Mouse (Mus musculus) cerebellum, adult 2 months (tissue): ENCODE measurements around the gene Gm7029. TPM values are rescaled to one million over a fixed set of nuclear protein-coding genes. Genes with fewer than 3 reads are reported as not detected.

Experiments
- DNase-seq, 2 experiments: peaks; one replicate each; pipeline ENCODE4 v3.0.0; 2021
- H3K27ac ChIP-seq: fragments of 200-500 bp; 2 replicates; pipeline ENCODE4 v1.5.1; 2012; ENCODE audit warnings: low read length, control low read depth, inconsistent platforms; ENCODE audit not compliant: insufficient read depth
- H3K27me3 ChIP-seq: fragments of 200-500 bp; 2 replicates; pipeline ENCODE4 v1.6.1; 2012; ENCODE audit warnings: inconsistent platforms, mild to moderate bottlenecking, low read length, moderate library complexity; ENCODE audit not compliant: control insufficient read depth, insufficient read depth
- H3K4me1 ChIP-seq: fragments of 200-500 bp; 2 replicates; pipeline ENCODE4 v1.6.1; 2011; ENCODE audit warnings: low read length; ENCODE audit not compliant: control insufficient read depth, insufficient read depth
- H3K4me3 ChIP-seq: fragments of 200-500 bp; replicated peaks from 2 replicates; pipeline ENCODE3; 2011; ENCODE audit warnings: mild to moderate bottlenecking, low read depth, low read length, control low read depth; ENCODE audit not compliant: insufficient read depth
- CTCF ChIP-seq: fragments of 200-500 bp; IDR thresholded peaks from 2 replicates; pipeline ENCODE4 v1.5.1; 2011; ENCODE audit warnings: low read depth, mild to moderate bottlenecking, control low read depth, low read length, moderate library complexity, borderline replicate concordance; ENCODE audit not compliant: insufficient read depth
- POLR2A ChIP-seq: fragments of 200-500 bp; IDR thresholded peaks from 2 replicates; pipeline ENCODE4 v1.6.1; 2011; ENCODE audit warnings: low read length, control low read depth, borderline replicate concordance; ENCODE audit not compliant: insufficient read depth
- WGBS: fragments of 180-500 bp; shearing (Covaris S2); methylation state at CpG from one replicate; pipeline ENCODE4 v1.1.7; 2018; 5-methylcytosine and 5-hydroxymethylcytosine counted together
- polyA plus RNA-seq: library from polyadenylated mRNA; depleted of rRNA; stranded (reverse); fragments of >200 nt; gene quantifications from 2 replicates; pipeline ENCODE4 v1.2.3, GENCODE M21; 2012

Gene Gm7029
- polyA plus RNA-seq, 1 experiment: not detected

DNA sequence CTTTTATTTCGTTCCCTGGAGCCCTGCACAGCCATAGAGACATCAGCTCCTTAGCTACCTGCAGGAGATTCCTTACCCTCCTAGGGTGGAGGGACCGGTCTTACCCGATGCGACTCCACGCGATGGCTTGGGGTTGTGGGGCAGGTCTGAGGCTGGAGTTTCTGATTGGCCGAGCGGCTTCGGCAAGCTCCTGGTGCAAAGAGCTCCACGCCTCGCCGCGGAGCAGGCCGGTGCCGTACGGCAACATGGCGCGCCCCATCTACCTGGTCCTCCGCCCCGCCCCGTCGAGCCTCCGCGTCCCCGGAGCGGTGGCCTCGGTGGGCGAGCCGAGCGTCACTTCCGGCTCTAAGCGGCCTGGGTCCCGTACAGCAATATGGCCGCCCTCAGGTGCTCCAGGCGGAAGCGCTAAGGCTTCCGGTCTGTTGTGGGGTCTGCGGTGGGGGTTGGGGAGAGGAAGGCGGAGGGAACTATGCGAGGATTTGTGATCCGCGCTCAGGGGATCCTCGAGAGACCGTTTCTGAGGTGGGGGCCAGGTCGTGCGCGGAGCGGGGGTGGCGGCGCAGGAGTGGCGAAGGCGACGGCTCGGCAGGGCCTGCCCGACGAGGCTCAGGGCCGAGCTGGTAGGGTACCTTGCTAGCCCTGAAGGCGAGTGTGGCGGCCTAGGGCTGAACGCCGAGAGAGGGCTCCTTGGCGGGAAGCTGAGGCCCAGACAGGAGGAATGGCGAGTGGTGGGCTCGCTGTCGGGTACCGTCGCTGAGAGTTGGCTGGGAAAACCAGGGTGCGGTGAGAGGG lies 35.6 kb downstream of the Gm7029 start, which contains the start of gene Daxx:
Gene Daxx, plus strand, starts transcription at position 338 of the 792 bp plus-strand sequence.
- under 1% methylated on average over 67 of the region's 68 CpGs for WGBS
- peak within 1 kb of the TSS; percentile 86 for H3K4me3 ChIP-seq
- H3K27me3 ChIP-seq: no peaks in the 10 kb centered on the region
- H3K4me1 ChIP-seq: no peaks in the 10 kb centered on the region; the same call in 1 of the 2 replicates
- TF ChIP-seq CTCF: no peak
- peak; percentile 83; the same call in 1 of the 2 replicates for TF ChIP-seq POLR2A
- peak; percentile 98 to 100 for DNase-seq
- peak within 1 kb of the TSS; percentile 63 for H3K27ac ChIP-seq

DNA sequence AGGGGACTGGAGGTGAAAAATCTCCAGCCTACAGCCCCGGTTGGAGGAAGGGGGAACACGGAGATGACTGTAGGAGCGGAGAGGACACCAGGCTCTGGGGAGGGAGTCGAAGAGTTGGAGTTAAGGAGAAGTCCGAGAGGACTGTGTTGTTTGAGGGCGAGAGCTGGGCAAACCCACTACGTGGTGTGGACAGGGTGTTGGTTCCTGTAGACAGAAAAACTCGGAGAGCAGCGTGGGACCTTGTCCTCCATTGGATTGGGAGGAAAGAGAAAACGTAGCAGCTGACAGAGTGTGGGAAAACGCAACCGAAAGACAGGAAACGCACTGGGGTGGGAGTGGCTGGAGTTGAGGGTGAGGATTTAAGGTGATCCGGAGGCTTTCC lies 36.2 kb downstream of the Gm7029 start:
- Histone ChIP-seq H3K27ac (peak overlapping the region; percentile 63), H3K4me3 (peak overlapping the region; percentile 65), H3K27me3 (no peaks in the 10 kb centered on the region), H3K4me1 (no peaks in the 10 kb centered on the region; the same call in 1 of the 2 replicates)
- no peak for DNase-seq
- no peak for TF ChIP-seq CTCF
- under 1% methylated on average over 14 of the region's 14 CpGs for WGBS

DNA sequence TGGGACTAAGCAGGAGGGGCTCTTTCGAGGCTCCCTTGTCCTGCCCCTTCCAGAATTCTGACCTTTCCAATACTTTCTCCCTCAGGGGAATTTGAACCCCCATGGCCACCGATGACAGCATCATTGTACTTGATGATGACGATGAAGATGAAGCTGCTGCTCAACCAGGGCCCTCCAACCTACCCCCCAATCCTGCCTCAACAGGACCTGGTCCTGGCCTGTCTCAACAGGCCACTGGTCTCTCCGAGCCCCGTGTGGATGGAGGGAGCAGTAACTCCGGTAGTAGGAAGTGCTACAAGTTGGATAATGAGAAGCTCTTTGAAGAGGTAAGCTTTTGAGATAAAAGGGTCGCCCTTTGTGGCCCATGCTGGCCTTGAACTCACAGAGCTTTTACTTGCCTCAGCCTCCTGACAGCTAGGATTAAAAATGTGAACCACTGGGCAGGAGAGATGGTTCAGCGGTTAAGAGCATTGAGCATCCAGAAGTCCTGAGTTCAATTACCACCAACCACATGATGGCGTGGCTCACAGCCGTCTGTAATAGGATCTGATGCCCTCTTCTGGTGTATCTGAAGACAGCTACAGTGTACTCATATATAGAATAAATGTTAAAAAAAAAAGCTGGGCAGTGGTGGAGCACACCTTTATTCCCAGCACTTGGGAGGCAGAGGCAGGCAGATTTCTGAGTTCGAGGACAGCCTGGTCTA lies 36.9 kb downstream of the Gm7029 start:
- H3K4me3 ChIP-seq: no peak overlapping the region
- H3K27ac ChIP-seq: no peak overlapping the region
- TF ChIP-seq POLR2A: no peak
- TF ChIP-seq CTCF: 0 out of 2 replicates have a peak, but pooled peaks have one; percentile 2
- DNase-seq: no peak
- H3K27me3 ChIP-seq: no peaks in the 10 kb centered on the region
- H3K4me1 ChIP-seq: no peaks in the 10 kb centered on the region; the same call in 1 of the 2 replicates
- WGBS: 38% methylated on average over 11 of the region's 11 CpGs

GRCm38 (mm10) chr17:33911052-33911812 lies 37.6 kb downstream of the Gm7029 start:
- peak in 1 of 2 experiments; percentile 22 for DNase-seq
- 86% methylated on average over 31 of the region's 31 CpGs for WGBS
- Histone ChIP-seq H3K27me3 (no peaks in the 10 kb centered on the region), H3K27ac (no peak overlapping the region), H3K4me3 (no peak overlapping the region), H3K4me1 (no peaks in the 10 kb centered on the region; the same call in 1 of the 2 replicates)
- no peak for TF ChIP-seq POLR2A
- no peak for TF ChIP-seq CTCF

GRCm38 (mm10) chr17:33911813-33912414 lies 38.3 kb downstream of the Gm7029 start:
- Histone ChIP-seq H3K4me1 (peaks cover 2% of the 10 kb centered on the region), H3K4me3 (no peak overlapping the region), H3K27ac (no peak overlapping the region), H3K27me3 (no peaks in the 10 kb centered on the region)
- peak in 1 of 2 experiments; percentile 28 for DNase-seq
- TF ChIP-seq POLR2A (no peak), CTCF (no peak)
- 84% methylated on average over 28 of the region's 28 CpGs for WGBS

- WGBS: 75% methylated on average over 10 of the region's 10 CpGs
- peaks cover 7% of the 10 kb centered on the region for H3K4me1 ChIP-seq
- TF ChIP-seq CTCF (no peak), POLR2A (no peak)
Measured at GRCm38 (mm10) chr17:33913264-33913663, 39.6 kb downstream of the Gm7029 start.

DNA sequence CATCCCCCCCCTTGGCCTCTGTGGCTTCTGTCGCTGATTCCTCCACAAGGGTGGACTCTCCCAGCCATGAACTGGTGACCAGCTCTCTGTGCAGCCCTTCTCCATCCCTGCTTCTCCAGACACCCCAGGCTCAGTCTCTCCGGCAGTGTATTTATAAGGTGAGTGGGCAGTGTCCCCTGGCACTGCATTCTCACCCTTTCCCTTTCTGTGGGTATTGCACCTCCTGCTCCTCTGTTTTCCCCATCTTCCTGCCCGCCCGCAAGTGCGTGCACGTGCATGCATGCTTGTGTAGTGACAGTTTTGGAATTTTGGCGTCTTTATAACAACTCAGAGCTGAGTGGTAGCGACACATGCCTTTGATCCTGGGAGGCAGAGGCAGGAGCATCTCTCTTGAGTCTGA lies 40.3 kb downstream of the Gm7029 start:
- peaks cover 9% of the 10 kb centered on the region for H3K4me1 ChIP-seq

More at GRCm38 (mm10) chr17:33913264-33913663, 39.6 kb downstream of the Gm7029 start:
- Histone ChIP-seq H3K27ac (no peak overlapping the region), H3K27me3 (no peaks in the 10 kb centered on the region), H3K4me3 (no peak overlapping the region)
- DNase-seq: peak in 1 of 2 experiments; percentile 11

More for the DNA sequence above, 40.3 kb downstream of the Gm7029 start:
- Histone ChIP-seq H3K4me3 (no peak overlapping the region), H3K27ac (no peak overlapping the region), H3K27me3 (no peaks in the 10 kb centered on the region)
- DNase-seq: peak in 1 of 2 experiments; percentile 17
- TF ChIP-seq POLR2A: no peak
- TF ChIP-seq CTCF: no peak
- WGBS: 88% methylated on average over 8 of the region's 8 CpGs
